Mouse (Mus musculus) megakaryocyte-erythroid progenitor cell, adult 5 weeks (primary cell): ENCODE results near the gene Mfrp. TPM values are rescaled to one million over a fixed set of nuclear protein-coding genes. Genes with fewer than 3 reads are reported as not detected.

ENCODE experiments used
- polyA plus RNA-seq: library from polyadenylated mRNA; stranded (reverse); fragments of >175 nt; gene quantifications from 2 replicates; pipeline ENCODE4 v1.2.3, GENCODE M21; 2012

Gene Mfrp
- polyA plus RNA-seq = 0.15 and 0.47 TPM in 2 replicates

GRCm38 (mm10) chr9:44101490-44101889, at the start of gene Mfrp:
Gene Mfrp (plus strand): TSS chr9:44101729.

GRCm38 (mm10) chr9:44066785-44067225, 34.7 kb upstream of the Mfrp start, which contains the start of gene Usp2:
Gene Usp2 (plus strand): TSS chr9:44067021.

GRCm38 (mm10) chr9:44107110-44107509, 5.6 kb downstream of the Mfrp start, which contains the start of gene C1qtnf5:
Gene C1qtnf5 (plus strand): TSS chr9:44107245.

DNA sequence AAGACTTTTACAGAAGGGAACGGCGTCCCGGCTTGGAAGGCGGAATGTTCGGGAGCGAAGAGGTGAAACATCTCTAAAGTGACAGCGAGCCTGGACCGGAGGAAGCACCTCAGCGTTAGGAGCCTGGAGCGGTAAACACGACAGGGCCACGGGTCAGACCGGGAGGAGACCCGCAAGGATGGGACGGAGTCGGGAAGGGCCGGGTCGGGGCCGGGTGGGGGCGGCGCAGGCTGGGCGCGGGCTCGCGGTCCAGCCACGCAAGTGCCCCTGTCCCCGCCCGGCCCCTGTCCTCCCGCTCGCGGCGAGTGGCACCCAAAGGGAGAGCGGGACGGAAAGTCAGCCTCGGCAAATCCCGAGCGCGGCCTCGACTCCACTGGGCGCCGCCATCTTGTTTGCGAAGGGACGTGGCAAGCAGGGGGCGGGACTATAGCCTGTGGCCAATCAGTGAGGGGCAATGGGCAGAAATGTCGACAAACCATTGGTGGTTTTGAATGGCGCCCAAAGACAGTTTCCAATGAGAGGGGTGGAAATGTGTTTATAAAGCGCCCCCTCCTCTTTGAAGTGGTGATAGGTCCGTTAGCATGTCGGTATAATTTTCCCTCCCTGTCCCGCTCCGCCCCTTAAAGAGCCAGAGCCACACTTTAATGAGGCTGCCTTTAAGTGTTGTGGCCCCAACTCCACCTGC, 11.7 kb downstream of the Mfrp start, which contains the start of the genes Gm49380 and Rnf26:
Gene Gm49380 (minus strand): TSS at position 396 of the 685 bp plus-strand sequence.
Gene Rnf26 (minus strand): TSS at position 413 of the 685 bp plus-strand sequence.

GRCm38 (mm10) chr9:44134101-44134850, 32.7 kb downstream of the Mfrp start, which contains the start of gene Mcam:
Gene Mcam (plus strand): TSS chr9:44134469.

Other genes starting within 250 kb of the Mfrp start
- gene Thy1, start 58.3 kb upstream of the Mfrp start, polyA plus RNA-seq = 5.2 and 6.1 TPM in 2 replicates
- gene Usp2, start 34.7 kb upstream of the Mfrp start, polyA plus RNA-seq = 7.3 and 8.2 TPM in 2 replicates
- gene C1qtnf5, start 5.5 kb downstream of the Mfrp start, polyA plus RNA-seq = 0.28 and 0.50 TPM in 2 replicates
- not detected in 2 replicates for gene Gm49380, start 11.8 kb downstream of the Mfrp start, polyA plus RNA-seq
- 44.3 and 47.3 TPM in 2 replicates for gene Rnf26, start 11.8 kb downstream of the Mfrp start, polyA plus RNA-seq
- gene Mcam, start 32.7 kb downstream of the Mfrp start, polyA plus RNA-seq = 0.49 and 0.73 TPM in 2 replicates
- 17.2 and 20.8 TPM in 2 replicates for gene Cbl, start 132.3 kb downstream of the Mfrp start, polyA plus RNA-seq
- not detected in 2 replicates for gene Ccdc153, start 138.9 kb downstream of the Mfrp start, polyA plus RNA-seq
- 0.13 and 0.44 TPM in 2 replicates for gene Pdzd3, start 149.7 kb downstream of the Mfrp start, polyA plus RNA-seq
- gene Nlrx1, start 166.9 kb downstream of the Mfrp start, polyA plus RNA-seq = 12.4 and 18.2 TPM in 2 replicates
- 12.4 and 16.0 TPM in 2 replicates for gene Abcg4, start 186.9 kb downstream of the Mfrp start, polyA plus RNA-seq
- 5.1 and 7.4 TPM in 2 replicates for gene Hinfp, start 203.9 kb downstream of the Mfrp start, polyA plus RNA-seq
- gene C2cd2l, start 218.6 kb downstream of the Mfrp start, polyA plus RNA-seq = 64.6 and 72.7 TPM in 2 replicates
- 10.2 and 12.1 TPM in 2 replicates for gene Dpagt1, start 224.3 kb downstream of the Mfrp start, polyA plus RNA-seq
- 701 and 895 TPM in 2 replicates for gene H2afx, start 233.0 kb downstream of the Mfrp start, polyA plus RNA-seq
- gene Hmbs, start 242.5 kb downstream of the Mfrp start, polyA plus RNA-seq = 70.8 and 79.3 TPM in 2 replicates